ENCODE assay signal across 8 mouse cellular contexts in the genomic region with DNA sequence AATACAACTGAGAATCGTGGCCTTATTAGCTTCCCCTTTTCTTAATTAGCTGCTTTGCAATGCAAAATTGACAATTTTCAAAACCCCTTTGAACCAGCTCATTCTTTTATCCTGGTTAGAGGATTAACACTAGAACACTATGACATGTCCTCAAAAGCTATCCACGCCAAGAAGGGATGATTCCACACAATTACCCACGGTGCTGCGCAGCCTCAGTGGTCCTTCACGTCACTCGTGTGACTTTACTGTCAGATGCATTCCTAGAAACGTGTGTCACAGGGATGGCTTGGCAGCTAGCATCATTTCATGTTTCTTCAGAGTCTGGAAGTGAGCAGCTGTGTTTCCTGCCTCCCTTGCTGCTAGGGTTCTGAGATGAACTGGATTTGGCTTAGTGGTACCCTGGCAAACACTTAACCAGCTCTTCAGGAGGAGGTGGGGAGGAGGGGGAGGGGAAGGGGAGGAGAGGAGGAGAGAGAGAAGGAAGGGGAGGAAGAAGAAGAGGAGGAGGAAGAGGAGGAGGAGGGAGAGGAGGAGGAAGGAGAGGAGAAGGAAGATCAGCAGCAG.
DNase-seq lines count a peak whose midpoint lies in the region; ATAC-seq and TF ChIP-seq lines count a peak whose summit lies in the region.

No protein-coding gene starts in this region.

- no peak for ATAC-seq in heart, embryonic 15.5 days (replicated peaks; ENCODE audit: insufficient number of reproducible peaks, insufficient read depth, low FRiP score, low read depth)
- ATAC-seq in liver, embryonic 11.5 days (replicated peaks; ENCODE audit: low FRiP score): no peak
- ATAC-seq in megakaryocyte progenitor cell, adult 5-6 weeks (replicated peaks; ENCODE audit: poor library complexity): no peak

- DNase-seq in cerebellum, postnatal 14 days: peak; percentile 16 to 28
- no peak for DNase-seq in cerebellum, adult 18-20 months
- no peak for DNase-seq in CH12.LX (ENCODE audit: extremely low read depth)
- peak; percentile 23 for DNase-seq in liver, embryonic 11.5 days (ENCODE audit: low spot score)
- no peak for DNase-seq in embryo, embryonic 11 days
- DNase-seq in left cerebral cortex, postnatal 36 days (ENCODE audit: low spot score in 2 of 2): no peak

- TF ChIP-seq CTCF in CH12.LX (conservative IDR thresholded peaks at IDR 0.05 in 1 of 2, IDR thresholded peaks at IDR 0.05 in 1 of 2; ENCODE audit: low read depth in 2 of 2, low read length in 2 of 2): no peak

- no peaks in the 10 kb centered on the region for H3K27me3 ChIP-seq in CH12.LX (replicated peaks)
- no peaks in the 10 kb centered on the region for H3K27me3 ChIP-seq in heart, embryonic 15.5 days
- no peaks in the 10 kb centered on the region for H3K27me3 ChIP-seq in liver, embryonic 11.5 days (replicated peaks; ENCODE audit: control insufficient read depth, insufficient read depth, low read length)

- peaks cover 26 to 38% of the 10 kb centered on the region in 2 experiments for H3K4me1 ChIP-seq in CH12.LX (ENCODE audit: control insufficient read depth in 1 of 2, insufficient read depth in 2 of 2)
- H3K4me1 ChIP-seq in heart, embryonic 15.5 days (replicated peaks): peaks cover 30% of the 10 kb centered on the region
- peaks cover 7% of the 10 kb centered on the region; the same call in 1 of the 2 replicates for H3K4me1 ChIP-seq in liver, embryonic 11.5 days (replicated peaks; ENCODE audit: control insufficient read depth, insufficient read depth, low read length)

- in situ Hi-C loops in CH12.LX (cut with MboI; ENCODE audit: low pct_ligation_motif_present, low pct_unique_long_range_greater_than_20kb, low sequenced_read_pairs): no loop called here

- peak overlapping the region; percentile 32 for H3K4me2 ChIP-seq in CH12.LX (ENCODE audit: insufficient read depth, low read depth, poor library complexity, severe bottlenecking)
- peak overlapping the region; percentile 37 for H3K4me2 ChIP-seq in heart, embryonic 15.5 days
- no peak overlapping the region for H3K4me2 ChIP-seq in liver, embryonic 11.5 days

- intact Hi-C loops in left cerebral cortex, postnatal 36 days (cut with DNase I): no loop called here

- no peak for TF ChIP-seq POLR2A in CH12.LX (IDR thresholded peaks at IDR 0.05; ENCODE audit: low read depth, low read length)

- H3K4me3 ChIP-seq in CH12.LX (replicated peaks in 1 of 3; ENCODE audit: low read depth in 2 of 3, low read length in 2 of 3, poor library complexity in 1 of 3): no peak overlapping the region
- H3K4me3 ChIP-seq in heart, embryonic 15.5 days: no peak overlapping the region
- H3K4me3 ChIP-seq in liver, embryonic 11.5 days (ENCODE audit: low read depth, low read length): no peak overlapping the region

- 68% methylated on average over 7 of the region's 7 CpGs for WGBS in heart, embryonic 15.5 days
- WGBS in liver, embryonic 11.5 days: 82% methylated on average over 7 of the region's 7 CpGs

- H3K27ac ChIP-seq in CH12.LX (ENCODE audit: insufficient read depth, low read depth): no peak overlapping the region
- peak overlapping the region; percentile 90 for H3K27ac ChIP-seq in heart, embryonic 15.5 days
- peak overlapping the region; percentile 13; the same call in 1 of the 2 replicates for H3K27ac ChIP-seq in liver, embryonic 11.5 days (ENCODE audit: low read depth, low read length)

- no peak overlapping the region for H3K9ac ChIP-seq in CH12.LX (ENCODE audit: insufficient read depth, low read depth)
- no peak overlapping the region for H3K9ac ChIP-seq in heart, embryonic 15.5 days
- no peak overlapping the region for H3K9ac ChIP-seq in liver, embryonic 11.5 days (ENCODE audit: low read depth, low read length)

- H3K36me3 ChIP-seq in CH12.LX (replicated peaks in 1 of 2; ENCODE audit: control insufficient read depth in 1 of 2, insufficient read depth in 1 of 2, low read length in 1 of 2): no peaks in the 10 kb centered on the region
- no peaks in the 10 kb centered on the region for H3K36me3 ChIP-seq in heart, embryonic 15.5 days
- no peaks in the 10 kb centered on the region for H3K36me3 ChIP-seq in liver, embryonic 11.5 days (ENCODE audit: control insufficient read depth, insufficient read depth, low read length)

- H3K9me3 ChIP-seq in CH12.LX (replicated peaks; ENCODE audit: low read length): peaks cover 3% of the 10 kb centered on the region
- no peaks in the 10 kb centered on the region for H3K9me3 ChIP-seq in heart, embryonic 15.5 days (replicated peaks)
- H3K9me3 ChIP-seq in liver, embryonic 11.5 days (ENCODE audit: control insufficient read depth, low read length): no peaks in the 10 kb centered on the region

- no peak for TF ChIP-seq RAD21 in CH12.LX (IDR thresholded peaks at IDR 0.05; ENCODE audit: low read depth, low read length)

- TF ChIP-seq EP300 in CH12.LX (IDR thresholded peaks at IDR 0.05; ENCODE audit: low read length): no peak

- dilution Hi-C loops in CH12.LX (cut with MboI; ENCODE audit: extremely low pct_ligation_motif_present, extremely low pct_unique_long_range_greater_than_20kb, low sequenced_read_pairs): no loop called here

- no peaks in the 10 kb centered on the region for H3K79me2 ChIP-seq in CH12.LX (replicated peaks; ENCODE audit: control insufficient read depth, extremely low read depth, insufficient read depth, poor library complexity, severe bottlenecking)

TF ChIP-seq in CH12.LX, 34 proteins besides CTCF, POLR2A, EP300 and RAD21:
- TF ChIP-seq ZNF384 (IDR thresholded peaks at IDR 0.05; ENCODE audit: low read depth, low read length) (no peak), MEF2A (IDR thresholded peaks at IDR 0.05; ENCODE audit: borderline replicate concordance, low read depth, low read length) (no peak), ZC3H11A (IDR thresholded peaks at IDR 0.05; ENCODE audit: low read depth, low read length) (no peak), NELFE (IDR thresholded peaks at IDR 0.05; ENCODE audit: low read depth, low read length) (no peak), BHLHE40 (IDR thresholded peaks at IDR 0.05; ENCODE audit: low read depth, low read length) (no peak), SMC3 (IDR thresholded peaks at IDR 0.05; ENCODE audit: low read depth, low read length) (no peak), POLR2AphosphoS2 (IDR thresholded peaks at IDR 0.05; ENCODE audit: low read depth, low read length) (no peak), CHD2 (IDR thresholded peaks at IDR 0.05; ENCODE audit: low read length) (no peak), CHD1 (IDR thresholded peaks at IDR 0.05; ENCODE audit: low read depth, low read length) (no peak), NRF1 (IDR thresholded peaks at IDR 0.05; ENCODE audit: low read depth, low read length) (no peak), MAX (IDR thresholded peaks at IDR 0.05; ENCODE audit: low read length) (no peak), SIN3A (IDR thresholded peaks at IDR 0.05; ENCODE audit: low read length) (no peak)

Comparison
In these comparisons a context has a peak if more than half of its experiments do, and no peak if none do; other contexts are left out.
1. DNase-seq: peak in cerebellum, postnatal 14 days (2 of 2) and liver, embryonic 11.5 days (single experiment); none in cerebellum, adult 18-20 months (0 of 2), CH12.LX (single experiment), embryo, embryonic 11 days (single experiment) and left cerebral cortex, postnatal 36 days (0 of 2).